ENCODE assay signal across 24 mouse cellular contexts in the genomic region with DNA sequence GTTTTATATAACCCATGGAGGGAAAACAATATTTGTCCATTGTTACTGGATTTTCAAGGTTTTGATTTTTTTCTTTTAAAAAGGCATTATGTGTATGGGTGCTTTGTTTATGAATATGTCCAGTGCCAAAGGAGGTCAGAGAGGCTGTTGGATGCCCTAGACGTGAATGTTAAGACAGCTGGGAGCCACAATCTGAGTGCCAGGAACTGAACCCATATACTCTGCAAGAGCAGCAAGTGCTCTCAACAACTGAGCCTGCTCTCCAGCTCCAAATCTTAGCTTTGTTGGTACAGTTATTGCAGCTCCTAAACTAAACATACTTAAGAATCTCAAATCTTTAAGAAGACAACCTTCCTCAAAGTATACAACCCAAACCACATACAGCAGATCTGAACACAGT.
"Had no signal": no experiment of that assay in that cellular context is flagged by ENCODE, and none has a peak within 500 bp of the region (broad histone marks: within the 10 kb centered on the region; RNA-seq: fewer than 3 reads in every experiment).

No protein-coding gene starts in this region.

- H3K9ac ChIP-seq: forebrain, postnatal 0 days; heart, embryonic 12.5 days; hindbrain, embryonic 13.5 days; hindbrain, embryonic 15.5 days; intestine, embryonic 15.5 days; limb, embryonic 12.5 days; liver, embryonic 13.5 days had no signal

- H3K4me3 ChIP-seq: heart, embryonic 10.5 days; heart, embryonic 12.5 days; hindbrain, embryonic 13.5 days; hindbrain, embryonic 15.5 days; intestine, embryonic 15.5 days; layer of hippocampus, adult 2 months; left cerebral cortex, adult 2 months; limb, embryonic 10.5 days; limb, embryonic 12.5 days; liver, embryonic 13.5 days had no signal

- H3K9me3 ChIP-seq: heart, embryonic 10.5 days; heart, embryonic 12.5 days; hindbrain, embryonic 13.5 days; hindbrain, embryonic 15.5 days; intestine, embryonic 15.5 days; limb, embryonic 10.5 days; limb, embryonic 12.5 days; liver, embryonic 13.5 days had no signal

- H3K36me3 ChIP-seq: heart, embryonic 10.5 days; heart, embryonic 12.5 days; hindbrain, embryonic 13.5 days; hindbrain, embryonic 15.5 days; intestine, embryonic 15.5 days; limb, embryonic 10.5 days; limb, embryonic 12.5 days; liver, embryonic 13.5 days had no signal

- H3K27me3 ChIP-seq: heart, embryonic 12.5 days; hindbrain, embryonic 13.5 days; hindbrain, embryonic 15.5 days; intestine, embryonic 15.5 days; limb, embryonic 12.5 days; liver, embryonic 13.5 days had no signal

- H3K4me2 ChIP-seq: heart, embryonic 12.5 days; hindbrain, embryonic 13.5 days; hindbrain, embryonic 15.5 days; intestine, embryonic 15.5 days; limb, embryonic 12.5 days; liver, embryonic 13.5 days had no signal

- H3K27ac ChIP-seq: heart, embryonic 10.5 days; hindbrain, embryonic 13.5 days; hindbrain, embryonic 15.5 days; intestine, embryonic 15.5 days; layer of hippocampus, adult 2 months; left cerebral cortex, adult 2 months; limb, embryonic 10.5 days; limb, embryonic 12.5 days; liver, embryonic 13.5 days had no signal

- DNase-seq: forebrain, postnatal 0 days; gastrocnemius, postnatal 10 days; gastrocnemius, postnatal 36 days; heart, adult 18-20 months; heart, postnatal 10 days; heart, postnatal 36 days; kidney, adult 18-20 months; kidney, adult 8-10 months; kidney, postnatal 10 days; kidney, postnatal 25 days; kidney, postnatal 4 days; liver; liver, embryonic 13.5 days had no signal

- ATAC-seq: forebrain, postnatal 0 days; inflammation-experienced regulatory T-cells, adult 6 months; intestine, embryonic 15.5 days; intestine, postnatal 0 days had no signal

- H3K4me1 ChIP-seq: hindbrain, embryonic 15.5 days; intestine, embryonic 15.5 days; limb, embryonic 12.5 days had no signal
